Mouse (Mus musculus): Measurements from ENCODE around the gene Akap7.

Gene Akap7

GRCm38 (mm10) chr10:25307770-25308169 lies at the start of gene Akap7:
Gene Akap7 (minus strand): TSS chr10:25307870.
- DNase-seq (ENCODE audit: low read depth in 2 of 2, low spot score in 2 of 2): no peak

DNA sequence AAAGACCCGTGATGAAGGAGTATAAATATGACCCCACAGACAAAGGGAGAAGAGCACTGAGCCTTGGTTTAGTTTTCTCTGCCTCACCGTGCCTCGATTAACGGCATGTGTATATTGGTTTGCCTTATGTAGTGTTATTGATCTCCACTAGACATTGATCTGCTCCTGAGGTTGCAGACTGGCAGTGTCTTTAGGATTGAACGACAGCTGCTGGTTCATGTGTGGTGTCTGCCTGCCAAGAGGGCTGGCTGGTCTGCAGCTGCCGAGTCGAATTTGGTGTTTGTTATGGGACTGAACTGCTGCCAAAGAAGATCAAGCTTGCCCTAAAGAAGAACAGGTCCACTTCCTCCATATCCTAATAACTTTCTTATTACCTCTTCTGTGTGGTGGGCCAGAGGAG lies 46.7 kb upstream of the Akap7 start:
- no peak for DNase-seq (ENCODE audit: low read depth in 2 of 2, low spot score in 2 of 2)

GRCm38 (mm10) chr10:25353941-25354340 lies 46.3 kb upstream of the Akap7 start:
- DNase-seq (ENCODE audit: low read depth in 2 of 2, low spot score in 2 of 2): no peak

DNA sequence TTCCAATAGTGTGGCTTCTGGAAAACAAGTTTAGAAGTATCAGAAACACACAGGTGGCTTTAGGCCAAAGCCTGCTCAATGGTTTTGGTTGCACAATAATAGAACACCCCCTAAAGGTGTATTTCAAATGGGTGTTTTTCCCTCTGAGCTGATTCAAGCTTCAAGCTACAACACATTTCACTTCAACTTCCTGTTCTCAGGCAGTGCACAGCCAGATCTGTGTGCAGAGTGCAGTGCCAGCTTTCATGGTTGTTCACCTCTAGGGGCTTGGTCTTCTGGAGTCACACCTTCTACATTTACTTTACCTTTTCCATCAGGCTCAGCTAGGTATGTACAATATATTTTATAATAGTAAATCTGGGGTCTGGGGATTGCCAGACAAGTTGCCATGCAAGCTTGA lies 35.1 kb upstream of the Akap7 start:
- DNase-seq (ENCODE audit: low read depth in 2 of 2, low spot score in 2 of 2): no peak

DNA sequence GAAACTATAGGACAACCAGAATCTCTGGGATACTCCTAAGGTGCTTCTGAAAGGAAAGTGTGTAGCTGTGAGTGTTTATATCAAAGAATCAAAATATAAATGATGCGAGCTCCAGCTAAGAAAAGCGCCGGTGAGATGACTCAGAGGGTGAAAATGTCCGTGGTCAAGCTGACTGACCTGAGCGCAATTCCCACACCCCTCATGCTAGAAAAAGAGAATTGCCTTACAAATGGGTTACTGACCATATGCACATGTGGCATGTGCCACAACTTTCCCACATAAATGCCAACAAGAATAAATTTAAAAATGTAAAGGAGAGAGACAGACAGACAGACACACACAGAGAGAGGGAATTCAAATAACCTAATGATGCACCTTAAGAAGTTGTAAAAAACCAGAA lies 33.0 kb upstream of the Akap7 start:
- no peak for DNase-seq (ENCODE audit: low read depth in 2 of 2, low spot score in 2 of 2)

DNA sequence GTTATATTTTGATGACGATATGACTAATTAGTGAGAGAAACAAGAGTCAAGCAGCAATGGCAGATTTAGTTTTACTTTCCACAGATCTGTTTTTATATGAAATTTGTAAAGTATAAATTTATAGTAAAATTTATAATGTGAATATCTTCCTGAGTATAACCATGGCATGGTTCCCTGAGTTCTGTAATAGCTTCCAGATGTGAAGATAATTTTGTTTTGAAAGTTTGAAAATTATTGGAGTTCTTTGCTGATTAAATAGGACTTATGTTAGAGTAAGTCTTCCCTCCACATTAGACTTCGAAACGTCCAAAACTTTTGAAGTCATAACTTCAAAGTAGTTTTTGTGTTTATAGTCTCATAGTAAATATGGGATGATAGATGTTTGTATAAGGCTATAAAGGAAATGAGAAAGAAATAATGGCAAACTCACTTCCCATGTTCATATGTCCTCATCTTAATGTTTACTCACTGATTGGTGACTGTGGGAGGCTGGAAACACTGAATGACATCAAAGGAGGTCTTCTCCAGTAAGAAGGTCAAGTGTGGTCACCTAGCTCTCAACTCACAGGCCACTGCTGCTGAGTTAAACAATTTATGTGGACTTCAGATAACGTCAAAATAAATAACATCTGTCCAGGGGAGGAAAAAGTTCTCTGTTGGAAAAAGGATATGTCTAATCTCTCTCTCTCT lies 25.9 kb upstream of the Akap7 start:
- no peak for DNase-seq (ENCODE audit: low read depth in 2 of 2, low spot score in 2 of 2)

DNA sequence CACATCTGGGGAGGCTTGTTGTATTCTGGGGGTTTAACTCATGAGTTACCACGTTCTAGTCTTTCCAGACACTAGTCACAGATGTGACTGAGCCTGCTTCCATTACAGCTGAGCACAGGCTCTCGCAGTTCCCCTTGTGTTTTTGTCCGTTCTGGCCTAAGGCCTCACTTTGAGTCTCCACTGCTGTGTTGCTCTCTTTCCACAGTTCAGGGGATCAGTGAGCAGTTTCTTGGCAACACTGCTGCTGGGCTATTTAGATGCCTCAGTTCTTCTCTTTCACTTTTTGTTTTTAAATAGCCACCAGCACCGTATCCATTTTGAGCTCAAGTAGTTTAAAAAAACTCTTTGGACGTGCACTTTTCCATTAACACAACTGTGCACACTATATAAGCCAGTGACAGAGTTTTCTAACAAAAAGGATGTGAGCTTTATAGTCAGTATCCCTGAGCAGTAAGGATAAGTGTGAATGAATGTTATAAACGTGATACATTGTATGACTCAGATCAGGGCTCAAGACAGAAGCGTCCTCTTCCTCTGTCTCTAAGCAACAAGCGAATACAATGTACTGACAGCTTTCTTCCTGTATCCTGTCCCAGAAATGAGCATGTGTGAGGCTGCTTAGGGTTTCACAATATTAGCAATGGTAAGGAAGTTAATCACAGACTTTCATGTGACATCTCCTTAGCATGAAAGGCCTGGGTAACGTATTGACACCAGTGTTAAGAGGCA lies 23.8 kb upstream of the Akap7 start:
- no peak for DNase-seq (ENCODE audit: low read depth in 2 of 2, low spot score in 2 of 2)

DNA sequence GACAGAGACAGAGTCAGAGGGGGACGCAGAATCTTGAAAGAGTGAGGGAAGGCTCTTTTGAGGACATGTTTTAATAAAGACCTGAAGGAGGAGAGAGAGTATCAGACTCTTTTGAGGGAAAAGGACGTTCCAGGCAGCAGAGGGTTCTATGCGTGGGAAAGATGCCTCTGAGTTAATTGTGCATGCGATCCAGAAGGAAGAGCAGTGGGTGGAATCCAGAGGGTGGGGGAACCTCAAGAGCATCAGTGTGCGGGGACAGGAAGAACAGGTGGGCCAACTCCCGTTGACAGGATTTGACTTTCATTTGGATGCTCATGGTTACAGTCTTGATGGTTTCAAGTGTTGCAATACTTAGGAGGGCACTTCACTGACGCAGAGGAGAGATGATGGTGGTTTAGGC lies 22.4 kb upstream of the Akap7 start:
- no peak for DNase-seq (ENCODE audit: low read depth in 2 of 2, low spot score in 2 of 2)

DNA sequence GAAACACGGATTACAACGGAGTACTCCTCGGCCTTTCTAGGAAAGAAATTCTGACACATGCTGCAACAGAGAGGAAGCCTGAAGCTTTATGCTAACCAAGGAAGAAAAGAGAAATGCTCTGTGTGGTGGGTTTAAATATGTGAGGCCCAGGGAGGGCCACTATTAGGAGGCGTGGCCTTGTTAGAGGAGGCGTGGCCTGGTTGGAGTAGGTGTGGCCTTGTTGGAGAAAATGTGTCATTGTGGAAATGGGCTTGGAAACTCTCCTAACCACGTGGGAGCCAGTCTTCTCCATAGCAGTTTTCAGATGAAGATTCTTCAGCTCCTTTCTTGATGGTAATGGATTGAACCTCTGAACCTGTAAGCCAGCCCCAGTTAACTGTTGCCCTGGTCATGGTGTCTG lies 19.8 kb upstream of the Akap7 start:
- DNase-seq (ENCODE audit: low read depth in 2 of 2, low spot score in 2 of 2): no peak

GRCm38 (mm10) chr10:25325690-25326089 lies 18.0 kb upstream of the Akap7 start:
- no peak for DNase-seq (ENCODE audit: low read depth in 2 of 2, low spot score in 2 of 2)

DNA sequence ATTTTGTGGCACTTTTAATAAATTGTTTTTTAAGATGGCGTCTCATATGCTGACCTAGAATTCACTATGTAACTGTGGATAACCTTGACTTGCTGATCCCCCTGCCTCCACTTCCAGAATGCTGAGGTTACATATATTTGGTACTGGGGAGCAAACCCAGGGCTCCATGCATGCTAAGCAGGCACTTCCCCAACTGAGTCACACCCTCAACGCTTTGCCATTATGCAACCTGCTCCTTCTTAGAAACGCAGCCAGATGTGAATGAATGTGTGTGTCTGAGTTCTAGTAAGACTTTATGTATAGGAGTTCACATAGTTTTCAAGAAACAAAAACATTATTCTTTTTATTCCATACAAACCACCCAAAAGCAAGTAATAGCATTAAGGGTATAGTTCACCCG lies 13.5 kb upstream of the Akap7 start:
- no peak for DNase-seq (ENCODE audit: low read depth in 2 of 2, low spot score in 2 of 2)

DNA sequence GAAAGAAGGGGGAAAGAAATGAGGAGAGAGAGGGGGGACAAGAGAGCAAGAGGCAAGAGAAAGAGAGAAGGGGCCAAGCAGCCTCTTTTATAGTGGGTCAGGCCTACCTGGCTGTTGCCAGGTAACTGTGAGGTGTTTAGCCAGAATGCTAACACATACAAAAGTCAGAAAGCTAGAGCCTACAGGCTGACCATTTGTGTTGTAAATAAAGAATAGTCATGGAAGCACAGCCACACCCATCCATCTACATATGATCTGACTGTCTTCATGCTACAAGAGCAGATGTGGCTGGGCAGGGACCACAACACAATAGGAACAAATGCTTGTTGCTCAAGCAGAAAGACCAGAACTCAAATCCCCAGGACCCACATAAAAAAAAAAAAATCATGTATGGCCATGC lies 11.9 kb upstream of the Akap7 start:
- DNase-seq (ENCODE audit: low read depth in 2 of 2, low spot score in 2 of 2): no peak

DNA sequence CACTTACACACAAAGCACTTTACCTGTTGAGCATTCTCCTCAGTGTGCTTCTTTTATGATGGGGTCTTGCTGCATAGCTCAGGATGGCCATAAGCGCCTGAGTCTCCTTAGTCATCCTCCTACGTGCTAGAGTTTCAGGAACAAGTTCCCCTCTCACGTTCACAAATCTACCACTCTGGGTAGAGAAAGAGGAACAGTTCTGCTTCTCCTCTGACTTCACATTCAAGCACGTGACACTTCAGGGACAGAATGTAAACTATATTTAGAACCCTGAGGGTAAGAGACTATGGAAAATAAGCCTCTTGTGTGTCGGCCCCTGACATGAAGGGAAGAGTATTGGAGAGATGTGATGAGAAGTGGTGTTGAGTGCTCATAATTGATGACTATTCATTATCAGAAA lies 10.7 kb upstream of the Akap7 start:
- no peak for DNase-seq (ENCODE audit: low read depth in 2 of 2, low spot score in 2 of 2)

DNA sequence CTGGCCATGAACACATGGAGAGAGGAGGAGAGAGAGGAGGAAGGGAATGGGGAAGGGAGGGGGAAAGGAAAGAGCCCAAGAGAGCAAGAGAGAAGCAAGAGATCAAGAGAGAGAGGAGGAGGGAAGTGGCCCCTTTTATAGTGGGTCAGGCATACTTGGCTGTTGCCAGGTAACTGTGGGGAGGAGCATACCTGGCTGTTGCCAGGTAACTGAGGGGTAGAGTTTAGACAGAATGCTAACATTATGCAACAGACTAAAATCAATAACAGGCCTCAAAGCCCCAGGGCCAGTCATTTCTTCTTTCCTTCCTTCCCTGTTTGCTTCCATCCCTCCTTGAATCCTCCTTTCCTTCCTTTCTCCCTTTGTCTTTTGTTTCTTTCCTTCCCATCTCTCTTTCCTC lies 10.0 kb upstream of the Akap7 start:
- no peak for DNase-seq (ENCODE audit: low read depth in 2 of 2, low spot score in 2 of 2)

GRCm38 (mm10) chr10:25313856-25314584 lies 6.3 kb upstream of the Akap7 start:
- no peak for DNase-seq (ENCODE audit: low read depth in 2 of 2, low spot score in 2 of 2)

- no peak for DNase-seq (ENCODE audit: low read depth in 2 of 2, low spot score in 2 of 2)
Observed at GRCm38 (mm10) chr10:25311554-25312212, 4.0 kb upstream of the Akap7 start.

GRCm38 (mm10) chr10:25310736-25311135 lies 3.1 kb upstream of the Akap7 start:
- DNase-seq (ENCODE audit: low read depth in 2 of 2, low spot score in 2 of 2): no peak

DNA sequence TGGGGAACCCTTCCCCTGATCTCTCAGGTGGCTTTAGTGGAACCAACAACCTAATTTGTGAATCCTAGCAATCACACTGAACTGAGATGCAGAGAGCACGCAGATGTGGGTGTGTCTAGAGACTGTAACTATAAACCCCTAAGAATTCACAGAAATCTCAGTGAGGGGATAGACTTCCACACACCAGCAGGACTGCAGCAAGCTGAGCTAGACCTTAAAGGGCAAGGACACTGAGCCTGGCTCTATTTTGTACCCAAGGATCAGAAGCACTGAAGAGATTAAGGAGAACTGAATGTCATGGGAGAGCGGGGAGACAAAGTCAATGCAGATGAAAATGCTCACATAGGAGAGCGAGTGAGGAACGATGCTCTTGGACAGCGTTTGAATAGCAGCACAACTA lies 2.3 kb upstream of the Akap7 start:
- DNase-seq (ENCODE audit: low read depth in 2 of 2, low spot score in 2 of 2): no peak

- no peak for DNase-seq (ENCODE audit: low read depth in 2 of 2, low spot score in 2 of 2)
Observed at GRCm38 (mm10) chr10:25305146-25305545, 2.5 kb downstream of the Akap7 start.

- DNase-seq (ENCODE audit: low read depth in 2 of 2, low spot score in 2 of 2): no peak
Observed at GRCm38 (mm10) chr10:25304608-25305007, 3.1 kb downstream of the Akap7 start.

DNA sequence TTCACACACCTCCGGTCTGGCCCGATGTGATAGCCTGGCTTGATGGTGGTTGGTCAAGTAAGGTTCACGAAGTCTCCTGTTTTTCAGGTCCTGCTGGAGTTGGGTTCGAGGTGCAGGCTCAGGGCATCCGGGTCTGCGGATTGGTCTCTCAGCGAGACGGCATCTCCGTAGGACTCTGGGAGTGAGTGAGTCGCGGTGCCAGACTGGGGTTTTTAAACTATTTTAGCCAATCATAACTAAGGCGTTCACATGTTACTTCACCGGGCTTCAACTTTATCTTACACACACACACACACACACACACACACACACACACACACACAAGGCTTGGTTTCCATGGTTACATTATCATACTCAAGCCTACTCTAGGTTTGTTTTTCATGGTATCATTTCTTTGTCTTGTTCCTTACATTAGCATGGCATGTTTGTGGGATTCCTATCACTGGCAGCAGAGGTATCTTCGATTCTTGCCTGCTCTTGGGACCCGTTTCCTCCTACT lies 8.6 kb downstream of the Akap7 start:
- DNase-seq (ENCODE audit: low read depth in 2 of 2, low spot score in 2 of 2): no peak

GRCm38 (mm10) chr10:25298264-25298671 lies 9.4 kb downstream of the Akap7 start:
- DNase-seq (ENCODE audit: low read depth in 2 of 2, low spot score in 2 of 2): no peak
